Mouse (Mus musculus): ENCODE results near the gene 3110021N24Rik. TPM values are rescaled to one million over a fixed set of nuclear protein-coding genes. Genes with fewer than 3 reads are reported as not detected.
"Not testable (repeated sequence)": the region's sequence is repeated elsewhere in the genome, so short reads cannot be mapped to it uniquely, and the experiment has no call there.

3110021N24Rik gene
- total RNA-seq (2014; fragmentation: Nextera tagmentation) = not detected in 2 replicates
- total RNA-seq (2017) = not detected in 2 replicates

DNA sequence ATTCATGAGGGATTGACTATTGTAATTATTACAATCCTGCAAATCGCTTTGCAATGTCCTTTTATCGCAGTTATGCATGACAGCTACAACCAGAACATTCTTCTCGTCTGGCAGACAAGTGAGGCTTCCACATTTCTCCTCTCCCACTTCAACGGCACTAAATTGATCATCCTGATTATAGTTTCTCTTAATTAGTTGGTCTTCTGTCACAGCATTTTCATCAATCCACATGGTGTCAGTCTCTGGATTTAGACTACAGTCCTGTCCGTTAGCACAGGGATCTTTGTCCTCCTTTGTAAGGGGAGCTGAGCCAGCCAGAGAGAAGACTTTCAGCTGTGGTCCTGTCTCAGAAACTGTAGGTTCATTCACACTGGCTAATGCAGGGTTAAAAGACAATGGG, at the start of gene 3110021N24Rik:
3110021N24Rik (plus strand) TSS at position 301 of the 400 bp plus-strand sequence.
- ATAC-seq (replicated peaks; ENCODE audit: poor library complexity, severe bottlenecking) = no peak

DNA sequence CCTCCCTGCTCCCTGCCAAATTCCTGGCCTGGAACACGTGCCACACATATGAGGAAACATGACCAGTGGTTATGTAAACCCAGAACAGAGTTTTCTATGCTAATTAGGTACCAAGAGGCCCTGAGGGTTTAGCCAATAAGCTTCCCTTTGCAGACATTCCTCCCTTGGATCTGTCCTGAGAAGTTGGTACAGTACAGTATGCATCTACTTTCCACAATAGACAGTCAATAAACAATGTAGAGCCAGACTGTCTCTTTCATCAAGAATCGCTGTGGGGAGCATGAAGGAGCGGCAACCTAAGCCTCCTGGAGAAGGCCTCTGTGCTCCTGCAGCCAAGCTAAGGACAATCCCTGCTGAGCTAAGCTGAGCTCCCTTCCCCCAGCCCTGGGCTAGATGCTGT, 33.3 kb upstream of the 3110021N24Rik start:
- no peak for ATAC-seq (replicated peaks; ENCODE audit: poor library complexity, severe bottlenecking)

- not testable (repeated sequence) for ATAC-seq (replicated peaks; ENCODE audit: poor library complexity, severe bottlenecking)
These were observed 32.4 kb upstream of the 3110021N24Rik start for GRCm38 (mm10) chr4:108687098-108687497.

- ATAC-seq (replicated peaks; ENCODE audit: poor library complexity, severe bottlenecking) = no peak
These were observed 29.0 kb upstream of the 3110021N24Rik start for GRCm38 (mm10) chr4:108690479-108690878.

GRCm38 (mm10) chr4:108691469-108691868, 28.0 kb upstream of the 3110021N24Rik start:
- no peak for ATAC-seq (replicated peaks; ENCODE audit: poor library complexity, severe bottlenecking)

GRCm38 (mm10) chr4:108696934-108697333, 22.5 kb upstream of the 3110021N24Rik start:
- ATAC-seq (replicated peaks; ENCODE audit: poor library complexity, severe bottlenecking) = peak; percentile 55; the same call in 1 of the 2 replicates

DNA sequence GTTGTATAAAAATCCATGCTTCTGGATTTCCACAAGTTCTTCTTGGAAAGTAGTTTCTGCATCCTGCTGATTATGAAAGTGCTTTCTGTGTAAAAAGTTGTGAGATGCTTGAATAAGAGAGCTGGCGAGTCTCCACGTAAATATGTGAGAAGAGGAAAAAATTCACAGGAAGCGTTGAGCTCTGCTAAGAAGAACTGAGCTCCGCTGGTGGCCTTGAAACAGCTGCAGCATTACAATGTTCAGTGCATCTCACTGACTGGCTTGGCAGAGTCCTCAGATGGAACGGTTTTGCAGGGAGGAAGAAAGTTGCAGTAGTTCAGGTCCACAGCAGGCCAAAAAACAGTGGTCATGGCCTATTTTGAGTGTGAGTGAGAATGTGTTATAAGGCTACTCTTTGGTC, 11.2 kb upstream of the 3110021N24Rik start:
- no peak for ATAC-seq (replicated peaks; ENCODE audit: poor library complexity, severe bottlenecking)

- no peak for ATAC-seq (replicated peaks; ENCODE audit: poor library complexity, severe bottlenecking)
These were observed 1.9 kb downstream of the 3110021N24Rik start for GRCm38 (mm10) chr4:108721245-108721784.

GRCm38 (mm10) chr4:108724102-108724501, 4.7 kb downstream of the 3110021N24Rik start:
- ATAC-seq (replicated peaks; ENCODE audit: poor library complexity, severe bottlenecking) = no peak

DNA sequence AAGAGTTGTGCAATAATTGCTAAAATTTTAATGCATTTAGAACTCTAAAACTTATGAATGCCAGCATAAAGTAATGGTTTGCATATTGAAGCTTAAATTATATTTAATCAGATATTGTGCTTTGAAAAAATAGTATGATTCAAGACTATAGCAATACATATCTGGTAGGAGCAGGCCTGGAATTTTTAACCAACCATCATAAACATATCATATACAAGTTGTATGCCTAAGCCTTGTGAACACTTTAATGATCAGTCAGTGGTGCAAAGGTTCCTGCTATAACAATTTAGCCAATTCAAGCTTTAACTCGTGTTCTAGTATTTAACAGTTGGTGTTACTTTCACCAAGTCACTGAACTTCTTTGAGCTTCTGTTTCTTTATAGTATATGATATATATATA, 11.0 kb downstream of the 3110021N24Rik start:
- ATAC-seq (replicated peaks; ENCODE audit: poor library complexity, severe bottlenecking) = no peak

- ATAC-seq (replicated peaks; ENCODE audit: poor library complexity, severe bottlenecking) = no peak
These were observed 12.1 kb downstream of the 3110021N24Rik start for GRCm38 (mm10) chr4:108731582-108731981.

GRCm38 (mm10) chr4:108746160-108746873, 26.9 kb downstream of the 3110021N24Rik start:
- no peak for ATAC-seq (replicated peaks; ENCODE audit: poor library complexity, severe bottlenecking)

DNA sequence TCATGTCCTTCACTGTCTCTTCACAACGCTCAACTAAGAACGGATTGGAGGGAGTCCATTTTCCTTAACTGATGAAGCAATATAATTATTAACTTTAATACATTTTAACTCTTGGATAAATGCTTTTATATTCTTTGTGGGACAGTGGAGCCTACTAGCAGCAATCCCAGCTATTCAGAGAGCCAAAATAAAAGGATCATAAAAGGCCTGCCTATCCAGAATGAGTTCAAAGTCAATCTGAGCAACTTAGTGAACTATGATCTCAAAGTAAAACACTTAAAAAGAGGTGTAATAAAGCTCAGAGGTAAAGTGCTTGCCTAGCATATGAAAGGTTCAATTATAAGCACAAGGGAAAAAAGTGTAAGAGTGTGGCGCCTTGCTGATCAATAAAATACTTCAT, 40.1 kb downstream of the 3110021N24Rik start:
- no peak for ATAC-seq (replicated peaks; ENCODE audit: poor library complexity, severe bottlenecking)

DNA sequence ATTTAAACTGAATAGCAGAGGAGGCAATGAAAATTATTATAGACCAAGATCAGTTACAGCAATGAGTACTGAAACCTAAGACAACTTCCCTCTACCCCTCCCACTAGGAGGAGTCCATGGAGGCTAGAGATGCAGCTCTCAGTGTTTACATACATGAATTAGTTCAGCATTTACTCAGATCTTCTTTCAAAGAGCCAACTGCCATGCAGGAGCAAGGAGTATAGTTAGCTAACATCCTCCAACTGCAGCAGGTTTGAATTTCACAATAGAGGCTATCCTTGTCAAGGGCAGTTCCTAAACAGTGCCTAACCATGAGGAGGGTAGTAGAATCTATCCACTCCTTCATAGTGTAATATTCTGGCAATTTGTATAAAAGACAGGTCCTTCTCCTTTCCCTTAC, 49.1 kb downstream of the 3110021N24Rik start:
- peak; percentile 78 for ATAC-seq (replicated peaks; ENCODE audit: poor library complexity, severe bottlenecking)

DNA sequence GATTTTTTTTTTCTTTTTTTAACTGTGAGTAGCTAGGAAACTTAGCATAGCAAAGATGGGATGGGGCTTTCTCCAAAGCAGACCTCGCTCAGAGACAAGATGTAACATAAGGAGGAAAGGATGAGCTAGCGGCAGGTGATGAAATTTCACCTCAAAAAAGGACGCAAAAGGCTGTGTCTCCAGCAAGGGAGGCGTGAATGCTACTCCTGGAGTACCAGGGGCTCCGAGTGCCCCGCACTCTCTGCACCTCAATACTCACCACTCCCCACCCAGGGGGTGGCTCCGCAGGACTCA, 60.3 kb downstream of the 3110021N24Rik start:
- ATAC-seq (replicated peaks; ENCODE audit: poor library complexity, severe bottlenecking) = no peak

DNA sequence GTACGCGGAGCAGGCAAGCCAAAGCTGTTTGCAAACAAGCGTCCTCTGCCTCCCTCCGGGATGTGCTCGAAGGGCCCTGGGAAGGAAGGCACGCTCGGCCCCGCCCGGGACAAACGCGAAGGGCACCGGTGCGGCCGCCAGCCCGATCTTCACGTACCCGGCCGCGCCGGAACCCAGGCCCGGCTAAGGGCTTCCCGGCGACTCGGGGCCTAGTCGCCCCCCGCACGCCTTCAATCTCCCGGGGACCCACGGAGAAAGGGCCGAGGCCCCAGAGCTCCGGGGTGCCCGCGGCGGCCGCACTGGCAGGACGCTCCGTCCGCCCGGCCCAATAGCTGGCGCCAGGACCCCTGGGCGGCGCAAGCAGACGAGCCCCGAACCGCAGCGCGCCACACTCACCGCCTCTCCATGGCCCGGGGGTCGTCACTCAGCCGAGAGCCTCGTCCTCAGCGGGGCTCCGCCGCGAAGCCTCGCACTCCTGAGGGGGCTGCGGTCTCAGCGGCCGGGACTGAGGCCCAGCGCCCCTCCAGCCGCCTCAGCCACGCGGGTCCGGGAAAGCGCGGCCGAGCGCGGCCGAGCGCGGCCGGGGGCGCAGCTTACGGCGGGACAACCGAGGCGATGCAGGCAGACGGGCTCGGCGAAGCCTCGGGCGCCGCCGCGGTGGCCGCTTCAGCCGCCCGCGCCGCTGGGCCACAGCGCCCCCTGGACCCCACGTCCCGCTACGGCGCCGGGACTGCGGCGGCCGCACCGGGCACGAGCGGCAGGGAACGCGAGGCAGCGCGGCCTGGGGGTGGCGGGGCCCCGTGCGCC, 60.8 kb downstream of the 3110021N24Rik start, which contains the start of gene Zfyve9:
Zfyve9 (minus strand) TSS at position 742 of the 807 bp plus-strand sequence.
- ATAC-seq (replicated peaks; ENCODE audit: poor library complexity, severe bottlenecking) = peak; percentile 91

DNA sequence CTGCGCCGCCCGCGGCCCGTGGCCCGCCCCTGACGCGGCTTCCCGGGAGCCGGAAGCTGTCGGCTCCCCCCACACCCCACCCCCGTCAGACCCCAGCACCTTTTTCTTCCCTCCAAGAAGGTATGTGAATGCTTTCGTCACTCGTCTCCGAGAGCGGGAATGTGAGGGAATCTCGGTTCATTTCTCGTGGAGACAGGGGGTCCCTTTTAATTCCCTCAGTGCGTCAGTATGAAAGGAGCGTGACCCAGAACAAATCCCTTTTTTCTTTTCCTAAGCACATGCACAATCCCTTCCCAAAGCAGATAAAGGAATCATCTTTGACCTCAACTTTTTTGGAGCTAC, 61.4 kb downstream of the 3110021N24Rik start:
- no peak for ATAC-seq (replicated peaks; ENCODE audit: poor library complexity, severe bottlenecking)

DNA sequence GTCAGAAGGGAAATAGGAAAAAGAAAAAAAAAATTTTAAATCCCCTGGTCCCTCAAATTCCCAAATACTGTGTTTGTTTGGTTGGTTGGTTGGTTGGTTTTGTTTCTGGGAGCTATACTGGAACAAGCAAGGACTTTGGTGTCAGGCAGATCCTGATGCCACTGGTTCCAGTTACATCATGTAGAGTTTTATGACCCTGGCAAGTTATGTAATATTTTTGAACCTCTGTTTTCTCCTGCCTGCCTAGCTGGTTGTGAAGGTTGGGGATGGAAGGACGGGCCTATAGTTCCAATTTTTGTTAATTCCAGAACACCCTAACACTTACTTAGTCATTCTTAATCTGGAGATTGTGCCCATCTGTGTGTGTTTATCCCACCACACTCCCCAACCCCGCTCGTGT, 62.1 kb downstream of the 3110021N24Rik start:
- no peak for ATAC-seq (replicated peaks; ENCODE audit: poor library complexity, severe bottlenecking)

GRCm38 (mm10) chr4:108782421-108783085, 63.1 kb downstream of the 3110021N24Rik start:
- ATAC-seq (replicated peaks; ENCODE audit: poor library complexity, severe bottlenecking) = peak; percentile 47

DNA sequence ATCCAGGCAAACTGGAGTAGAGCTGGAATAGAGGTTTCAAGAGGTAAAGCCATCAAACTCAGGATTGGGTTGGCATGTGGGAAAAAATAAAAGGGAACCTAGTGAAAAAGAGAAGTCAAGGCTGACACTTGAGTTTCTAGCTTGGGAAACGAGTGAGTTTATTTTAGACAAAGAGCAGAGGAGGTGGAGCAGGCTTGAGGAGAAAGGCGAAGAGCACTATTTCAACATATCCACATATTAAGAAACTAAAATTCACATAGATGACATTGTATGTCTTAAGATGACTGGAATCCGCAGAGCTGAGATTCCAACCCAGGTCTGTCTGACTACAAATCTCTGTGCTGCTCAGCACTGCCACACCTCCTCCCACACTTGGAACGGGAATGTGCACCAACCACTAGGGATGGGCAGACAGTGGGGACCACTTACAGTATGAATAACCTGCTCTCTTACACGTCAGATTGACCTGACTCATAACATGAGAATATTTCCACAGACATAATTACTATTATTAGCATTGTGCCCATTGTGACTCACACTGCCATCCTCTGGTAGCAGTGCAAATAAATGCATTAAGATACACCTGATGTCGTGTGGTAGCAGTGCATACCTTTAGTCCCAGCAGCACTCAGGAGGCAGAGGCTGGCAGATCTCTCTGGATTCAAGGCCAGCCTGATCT, 69.9 kb downstream of the 3110021N24Rik start:
- peak; percentile 93 for ATAC-seq (replicated peaks; ENCODE audit: poor library complexity, severe bottlenecking)
